Mouse (Mus musculus): Measurements from ENCODE around the gene E330034G19Rik. TPM values are rescaled to one million over a fixed set of nuclear protein-coding genes. Genes with fewer than 3 reads are reported as not detected.

Gene E330034G19Rik
- polyA plus RNA-seq, 1 experiment from 2014 or later = not detected

Other genes starting within 250 kb of the E330034G19Rik start
- gene Dlg5, start 47.3 kb upstream of the E330034G19Rik start, polyA plus RNA-seq (2015; fragmentation: Nextera tagmentation; extraction: Ambion mirVana) = 19.1 and 20.0 TPM in 2 replicates
- gene Polr3a, start 193.8 kb downstream of the E330034G19Rik start, polyA plus RNA-seq (2015; fragmentation: Nextera tagmentation; extraction: Ambion mirVana) = 18.3 and 22.8 TPM in 2 replicates
- gene Rps24, start 193.9 kb downstream of the E330034G19Rik start, polyA plus RNA-seq (2015; fragmentation: Nextera tagmentation; extraction: Ambion mirVana) = 669 and 687 TPM in 2 replicates